Mouse (Mus musculus) embryonic facial prominence, embryonic 13.5 days (tissue): Measurements from ENCODE around the gene Frs3. TPM values are rescaled to one million over a fixed set of nuclear protein-coding genes. Genes with fewer than 3 reads are reported as not detected.

ENCODE experiments used
- ATAC-seq: fragments of 200-750 bp; cut with Nextera tagmentation; 2 replicates; pipeline ENCODE4 v1.8.0; 2017; ENCODE audit warnings: low read depth; ENCODE audit not compliant: insufficient number of reproducible peaks, insufficient read depth, low FRiP score, low TSS enrichment
- H3K27ac ChIP-seq: fragments of 300-500 bp; sonication (generic); 2 replicates; pipeline ENCODE4 v1.5.1; 2015; ENCODE audit warnings: moderate library complexity, mild to moderate bottlenecking, inconsistent platforms
- H3K27me3 ChIP-seq: fragments of 300-500 bp; sonication (generic); 2 replicates; pipeline ENCODE4 v1.6.1; 2015; ENCODE audit warnings: mild to moderate bottlenecking, inconsistent platforms
- H3K36me3 ChIP-seq: fragments of 300-500 bp; sonication (generic); 2 replicates; pipeline ENCODE4 v1.6.1; 2015; ENCODE audit warnings: mild to moderate bottlenecking, inconsistent platforms
- H3K4me1 ChIP-seq: fragments of 300-500 bp; sonication (generic); 2 replicates; pipeline ENCODE4 v1.6.1; 2015; ENCODE audit warnings: inconsistent platforms
- H3K4me2 ChIP-seq: fragments of 300-500 bp; sonication (generic); 2 replicates; pipeline ENCODE4 v1.6.1; 2015; ENCODE audit warnings: moderate library complexity, mild to moderate bottlenecking, inconsistent platforms
- H3K4me3 ChIP-seq: fragments of 300-500 bp; sonication (generic); 2 replicates; pipeline ENCODE4 v1.5.1; 2015; ENCODE audit warnings: mild to moderate bottlenecking, inconsistent platforms
- H3K9ac ChIP-seq: fragments of 300-500 bp; sonication (generic); 2 replicates; pipeline ENCODE4 v1.6.1; 2015; ENCODE audit warnings: mild to moderate bottlenecking, inconsistent platforms
- H3K9me3 ChIP-seq: fragments of 300-500 bp; sonication (generic); 2 replicates; pipeline ENCODE4 v1.6.1; 2016; ENCODE audit warnings: inconsistent platforms
- WGBS: fragments of 180-500 bp; shearing (Covaris S2); methylation state at CpG from one replicate; pipeline ENCODE4 v1.1.7; 2015; ENCODE audit warnings: mixed read lengths; 5-methylcytosine and 5-hydroxymethylcytosine counted together
- polyA plus RNA-seq: library from polyadenylated mRNA; unstranded; fragments of >200 nt; fragmentation: Nextera tagmentation; extraction: Ambion mirVana; gene quantifications from 2 replicates; pipeline ENCODE4 v1.2.1, GENCODE M21; 2015

Frs3 gene
- polyA plus RNA-seq, 1 experiment from 2014 or later: 7.5 TPM

DNA sequence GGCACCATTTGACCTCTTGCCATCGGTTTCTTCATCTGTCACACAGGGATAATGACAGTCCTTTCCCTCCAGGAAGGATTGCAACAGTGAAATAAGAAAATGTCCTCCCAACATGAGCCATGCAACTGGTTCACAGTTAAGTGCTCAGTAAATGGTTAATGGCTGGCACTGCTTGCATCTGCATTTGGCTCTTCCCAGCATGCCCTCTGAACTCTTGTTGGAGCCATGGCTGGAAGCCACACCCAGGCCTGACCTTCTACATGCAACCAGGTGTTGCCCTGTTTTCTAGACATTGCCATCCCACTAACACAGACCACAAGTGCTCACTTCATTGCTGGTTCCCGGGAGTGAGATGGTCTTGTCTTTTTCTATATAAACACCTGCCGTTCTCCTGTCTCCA, 19.1 kb downstream of the Frs3 start:
- H3K4me2 ChIP-seq: no peak overlapping the region
- H3K4me3 ChIP-seq: no peak overlapping the region
- ATAC-seq: no peak
- peaks cover 5% of the 10 kb centered on the region; the same call in 1 of the 2 replicates for H3K27me3 ChIP-seq
- no peaks in the 10 kb centered on the region for H3K9me3 ChIP-seq
- 79% methylated on average over 3 of the region's 3 CpGs for WGBS
- no peak overlapping the region for H3K27ac ChIP-seq
- H3K4me1 ChIP-seq: 0 out of 2 replicates have a peak, but pooled peaks cover under 1% of the 10 kb centered on the region
- H3K36me3 ChIP-seq: peaks cover 13% of the 10 kb centered on the region
- H3K9ac ChIP-seq: no peak overlapping the region

DNA sequence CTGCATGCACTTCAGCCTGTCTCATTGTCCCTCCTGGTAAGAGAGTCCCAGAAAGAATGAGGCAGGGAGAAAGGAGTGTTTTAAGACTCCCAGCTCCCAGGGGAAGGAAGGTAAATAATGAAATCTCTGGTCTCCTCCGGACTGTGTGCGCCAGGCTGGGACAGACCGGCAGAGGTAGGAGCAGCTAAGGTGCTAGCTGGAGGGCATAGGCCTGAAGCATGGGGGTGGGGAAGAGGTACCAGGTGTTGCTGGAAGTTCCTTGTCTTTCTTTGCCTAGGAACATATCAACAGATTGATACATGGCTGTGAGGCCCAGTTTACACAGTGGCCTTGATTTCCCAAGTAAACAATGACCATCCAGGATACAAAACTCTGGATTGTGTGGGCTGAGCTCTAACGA, 20.1 kb downstream of the Frs3 start:
- WGBS: 79% methylated on average over 4 of the region's 4 CpGs
- Histone ChIP-seq H3K9ac (no peak overlapping the region), H3K9me3 (no peaks in the 10 kb centered on the region), H3K27me3 (no peaks in the 10 kb centered on the region), H3K36me3 (0 out of 2 replicates have a peak, but pooled peaks cover 4% of the 10 kb centered on the region), H3K4me2 (no peak overlapping the region), H3K4me1 (no peaks in the 10 kb centered on the region), H3K4me3 (no peak overlapping the region), H3K27ac (no peak overlapping the region)
- no peak for ATAC-seq

DNA sequence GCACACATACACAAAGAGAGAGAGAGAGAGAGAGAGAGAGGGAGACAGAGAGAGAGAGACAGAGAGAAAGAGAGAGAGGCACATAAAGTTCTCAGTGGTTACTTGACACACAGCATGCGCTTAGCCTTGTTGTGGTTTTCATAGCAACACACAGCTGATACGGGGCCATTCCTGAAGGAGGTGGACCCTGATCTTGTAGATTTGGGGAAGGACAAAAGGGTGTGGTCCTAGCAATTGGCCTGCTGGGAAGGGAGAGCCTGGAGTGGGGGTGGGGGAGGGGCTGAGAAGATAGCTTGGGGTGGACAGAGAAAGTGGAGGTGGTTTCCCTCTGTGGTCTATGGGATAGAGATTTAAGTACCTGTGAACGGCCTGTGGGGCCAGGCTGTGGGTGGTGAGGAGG, 21.2 kb downstream of the Frs3 start:
- no peak overlapping the region for H3K27ac ChIP-seq
- H3K27me3 ChIP-seq: no peaks in the 10 kb centered on the region
- no peak overlapping the region for H3K4me3 ChIP-seq
- no peak overlapping the region for H3K4me2 ChIP-seq
- no peak for ATAC-seq
- H3K9ac ChIP-seq: no peak overlapping the region
- no peaks in the 10 kb centered on the region for H3K9me3 ChIP-seq
- 76% methylated on average over 3 of the region's 3 CpGs for WGBS
- H3K4me1 ChIP-seq: no peaks in the 10 kb centered on the region
- H3K36me3 ChIP-seq: no peaks in the 10 kb centered on the region

DNA sequence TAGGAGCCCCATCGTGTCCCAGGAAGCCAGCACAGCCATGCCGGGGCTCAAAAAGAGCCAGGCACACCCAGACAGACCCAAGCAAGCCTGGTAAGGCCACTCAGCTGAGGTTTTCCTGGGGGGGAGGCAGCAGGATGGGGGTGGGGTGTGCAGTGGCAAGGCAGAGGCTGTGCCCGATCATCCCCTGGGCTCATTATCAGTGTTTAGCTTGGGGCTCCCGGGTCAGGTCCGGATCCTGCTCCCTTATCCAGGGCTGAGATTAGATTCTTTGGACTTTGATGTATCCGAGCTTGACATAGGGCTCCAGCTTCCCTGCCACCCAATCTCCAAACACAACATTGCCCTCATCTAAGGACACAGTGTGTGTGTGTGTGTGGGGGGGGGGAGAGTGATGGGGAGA, 23.1 kb downstream of the Frs3 start:
- Histone ChIP-seq H3K4me2 (no peak overlapping the region), H3K4me3 (no peak overlapping the region), H3K27me3 (no peaks in the 10 kb centered on the region), H3K27ac (no peak overlapping the region), H3K4me1 (no peaks in the 10 kb centered on the region), H3K9me3 (no peaks in the 10 kb centered on the region), H3K9ac (no peak overlapping the region), H3K36me3 (no peaks in the 10 kb centered on the region)
- WGBS: 54% methylated on average over 6 of the region's 6 CpGs
- ATAC-seq: no peak

DNA sequence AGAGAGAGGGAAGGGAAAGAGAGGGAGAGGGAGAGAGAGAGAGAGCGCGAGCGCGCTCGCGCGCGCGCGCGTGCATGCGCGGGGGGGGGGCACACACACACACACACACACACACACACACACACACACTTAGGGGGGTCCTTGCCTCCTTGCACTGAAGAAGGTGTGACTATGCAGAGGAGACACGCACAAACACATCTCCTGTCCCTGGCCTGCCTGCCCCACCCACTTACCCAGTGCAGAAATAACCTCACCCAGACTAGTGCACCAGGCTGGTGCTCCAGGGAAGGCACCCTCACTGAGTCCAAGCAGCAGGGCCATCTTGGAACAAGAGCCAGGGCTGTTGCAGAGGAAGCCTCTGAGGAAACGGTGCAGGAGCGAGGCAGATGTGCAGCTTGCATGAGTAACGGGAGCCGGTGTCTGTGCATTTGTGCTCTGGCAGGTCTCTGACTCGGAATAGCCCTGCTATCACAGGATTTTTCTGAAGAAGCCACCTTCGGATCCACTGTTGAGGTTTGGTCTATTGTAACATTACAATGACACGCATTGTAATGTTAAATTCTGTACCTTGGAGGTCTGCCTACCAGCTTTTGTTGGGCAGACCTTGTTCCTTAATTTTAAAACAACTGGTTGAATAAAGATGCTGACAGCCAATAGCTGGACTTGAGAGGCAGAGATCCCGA, 24.2 kb downstream of the Frs3 start:
- Histone ChIP-seq H3K36me3 (no peaks in the 10 kb centered on the region), H3K27me3 (no peaks in the 10 kb centered on the region), H3K9ac (no peak overlapping the region), H3K27ac (no peak overlapping the region), H3K4me3 (no peak overlapping the region), H3K4me1 (no peaks in the 10 kb centered on the region), H3K9me3 (no peaks in the 10 kb centered on the region), H3K4me2 (peak overlapping the region; percentile 3; the same call in 1 of the 2 replicates)
- WGBS: 44% methylated on average over 11 of the region's 22 CpGs
- no peak for ATAC-seq

DNA sequence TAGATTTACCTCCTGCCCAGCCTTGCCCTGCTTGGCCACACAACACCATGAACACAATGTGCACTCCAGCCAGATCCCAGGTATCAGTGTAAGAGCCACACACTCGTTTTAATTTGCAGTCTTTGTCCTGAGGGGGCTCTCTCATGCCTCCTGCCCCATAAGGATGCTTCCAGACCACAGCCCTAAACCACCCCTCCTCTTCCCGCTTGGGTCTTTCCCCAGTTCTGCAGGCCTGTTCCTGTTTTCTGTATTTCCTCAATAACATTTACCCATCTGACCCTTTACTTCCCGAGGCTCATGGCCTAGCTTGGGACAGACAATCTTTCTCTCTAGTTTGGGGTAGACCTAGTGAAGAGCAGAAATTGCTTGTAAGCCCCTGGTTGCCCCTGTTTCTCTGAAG, 26.2 kb downstream of the Frs3 start:
- Histone ChIP-seq H3K4me3 (no peak overlapping the region), H3K27me3 (no peaks in the 10 kb centered on the region), H3K36me3 (no peaks in the 10 kb centered on the region), H3K9me3 (no peaks in the 10 kb centered on the region), H3K27ac (no peak overlapping the region), H3K4me1 (no peaks in the 10 kb centered on the region), H3K4me2 (no peak overlapping the region), H3K9ac (no peak overlapping the region; the same call in 1 of the 2 replicates)
- WGBS: 43% methylated on average over 3 of the region's 3 CpGs
- ATAC-seq: no peak

DNA sequence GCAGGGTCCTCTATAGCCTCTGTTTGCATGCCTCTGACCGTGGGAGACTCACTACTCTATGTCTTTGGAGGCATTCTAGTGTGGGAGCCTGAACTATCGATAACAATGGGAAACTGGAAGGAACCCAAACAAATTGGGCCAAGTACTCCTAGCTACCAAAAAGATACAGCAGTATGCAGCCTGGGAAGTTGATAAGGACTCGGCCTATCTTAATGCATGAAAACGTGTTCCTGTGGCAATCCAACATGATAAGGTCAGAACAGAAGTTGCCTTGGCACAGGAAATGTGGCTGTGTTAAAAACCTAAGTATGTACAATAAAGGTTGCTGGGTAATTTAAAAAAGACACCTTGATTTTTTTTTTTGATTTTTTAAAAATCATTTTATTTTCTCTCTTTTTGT, 32.4 kb downstream of the Frs3 start:
- no peaks in the 10 kb centered on the region for H3K9me3 ChIP-seq
- H3K27ac ChIP-seq: no peak overlapping the region
- WGBS: 89% methylated on average over 4 of the region's 4 CpGs
- no peak for ATAC-seq
- H3K9ac ChIP-seq: no peak overlapping the region
- H3K36me3 ChIP-seq: no peaks in the 10 kb centered on the region
- no peaks in the 10 kb centered on the region for H3K4me1 ChIP-seq
- no peaks in the 10 kb centered on the region for H3K27me3 ChIP-seq
- H3K4me3 ChIP-seq: no peak overlapping the region
- H3K4me2 ChIP-seq: no peak overlapping the region

DNA sequence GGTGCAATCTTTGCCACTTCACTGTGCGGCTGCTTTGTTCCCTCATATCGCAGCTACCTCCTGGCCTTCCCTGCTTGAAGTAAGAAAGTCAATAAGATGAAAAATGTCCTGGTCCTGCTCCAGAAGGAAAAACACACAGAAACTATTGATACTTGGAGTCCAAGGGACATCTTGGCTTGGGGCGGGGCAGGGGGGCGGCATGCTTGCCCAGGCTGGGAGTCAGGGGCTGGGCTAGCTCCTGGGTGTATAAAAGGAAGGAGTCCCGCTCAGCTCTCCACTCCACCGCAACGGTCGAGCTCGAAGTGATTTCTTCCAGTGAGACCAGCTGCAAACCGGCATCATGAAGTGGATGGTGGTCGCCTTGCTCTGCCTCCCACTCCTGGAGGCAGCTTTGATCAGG, 37.7 kb downstream of the Frs3 start, which contains the start of gene Pgc:
Gene Pgc (plus strand): TSS at position 277 of the 400 bp plus-strand sequence.
- no peak for ATAC-seq
- no peaks in the 10 kb centered on the region for H3K9me3 ChIP-seq
- no peaks in the 10 kb centered on the region for H3K4me1 ChIP-seq
- no peak within 1 kb of the TSS for H3K9ac ChIP-seq
- H3K27ac ChIP-seq: no peak within 1 kb of the TSS
- no peak within 1 kb of the TSS for H3K4me2 ChIP-seq
- no peaks in the 10 kb centered on the region; the same call in 1 of the 2 replicates for H3K27me3 ChIP-seq
- H3K36me3 ChIP-seq: no peaks in the 10 kb centered on the region
- WGBS: 82% methylated on average over 11 of the region's 11 CpGs
- H3K4me3 ChIP-seq: no peak within 1 kb of the TSS

DNA sequence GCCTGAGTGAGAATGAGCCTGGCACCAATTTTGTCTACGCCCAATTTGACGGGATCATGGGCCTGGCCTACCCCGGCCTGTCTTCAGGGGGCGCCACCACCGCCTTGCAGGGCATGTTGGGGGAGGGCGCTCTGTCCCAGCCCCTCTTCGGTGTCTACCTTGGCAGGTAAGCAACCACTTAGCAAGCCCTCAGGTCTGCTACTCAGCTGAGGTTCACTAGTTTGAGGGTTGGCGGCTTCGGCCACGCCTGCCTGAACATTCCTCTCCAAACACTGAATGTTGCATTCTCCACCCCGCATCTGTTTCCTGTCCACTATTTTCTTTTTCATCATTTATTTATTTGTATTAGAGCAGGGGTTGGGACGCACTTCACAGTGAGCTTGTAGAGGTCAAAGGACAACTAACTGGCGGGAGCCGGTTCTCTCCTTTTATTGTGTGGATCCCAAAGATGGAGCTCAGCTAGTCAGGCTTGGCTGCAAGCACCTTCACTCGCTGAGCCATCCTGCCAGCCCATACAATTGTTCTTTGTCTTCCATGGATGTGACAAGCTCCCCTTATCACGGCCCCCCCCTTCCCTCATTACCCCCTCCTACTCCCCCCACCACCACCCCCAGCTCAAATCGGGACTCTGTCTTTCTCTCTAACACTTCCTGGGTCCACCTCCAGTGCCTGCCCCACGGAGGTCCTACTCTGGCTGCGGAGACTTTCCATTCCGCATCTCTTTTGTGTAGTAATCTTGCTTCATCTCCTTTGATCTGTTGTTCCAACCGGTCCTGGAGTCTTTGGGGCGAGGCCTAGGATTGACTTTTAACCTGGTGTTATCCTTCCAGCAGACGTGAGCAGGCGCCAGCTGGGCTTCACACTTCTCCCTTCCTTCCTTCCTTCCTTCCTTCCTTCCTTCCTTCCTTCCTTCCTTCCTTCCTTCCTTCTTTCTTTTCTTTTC, 42.1 kb downstream of the Frs3 start:
- Histone ChIP-seq H3K27ac (no peak overlapping the region), H3K27me3 (no peaks in the 10 kb centered on the region; the same call in 1 of the 2 replicates), H3K9ac (no peak overlapping the region), H3K9me3 (no peaks in the 10 kb centered on the region), H3K36me3 (no peaks in the 10 kb centered on the region), H3K4me1 (no peaks in the 10 kb centered on the region), H3K4me3 (no peak overlapping the region), H3K4me2 (no peak overlapping the region)
- no peak for ATAC-seq
- 55% methylated on average over 24 of the region's 24 CpGs for WGBS

DNA sequence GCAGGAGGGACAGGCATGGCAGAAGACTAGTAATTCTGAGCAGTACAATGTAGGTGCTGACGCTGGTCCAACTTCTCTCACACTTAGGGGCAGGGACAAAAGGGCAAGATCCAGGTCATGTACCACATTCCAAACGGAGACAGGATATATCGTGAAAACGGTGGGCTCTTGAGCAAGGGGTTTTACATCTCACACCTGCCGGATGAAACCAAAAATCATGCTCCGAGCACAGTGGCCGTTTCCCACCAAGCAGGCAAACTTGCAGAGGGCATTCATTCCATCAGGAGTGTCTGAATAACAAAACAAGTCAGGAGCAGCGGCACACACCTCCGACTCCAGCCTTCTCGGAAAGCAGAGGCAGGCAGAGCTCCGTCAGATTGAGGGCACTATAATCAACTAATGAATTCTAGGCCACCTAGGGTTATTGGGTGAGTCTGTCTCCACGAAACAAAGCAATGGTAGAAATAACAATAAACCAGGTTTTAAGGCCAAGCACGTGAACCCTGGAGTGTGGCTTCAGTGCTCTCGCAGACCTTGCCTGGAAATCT, 46.8 kb downstream of the Frs3 start:
- WGBS: 71% methylated on average over 14 of the region's 14 CpGs
- peaks cover 17% of the 10 kb centered on the region for H3K4me1 ChIP-seq
- H3K9me3 ChIP-seq: no peaks in the 10 kb centered on the region
- no peak for ATAC-seq
- H3K27ac ChIP-seq: no peak overlapping the region
- no peak overlapping the region for H3K4me3 ChIP-seq
- peaks cover 21% of the 10 kb centered on the region for H3K27me3 ChIP-seq
- H3K4me2 ChIP-seq: no peak overlapping the region
- no peak overlapping the region for H3K9ac ChIP-seq
- H3K36me3 ChIP-seq: no peaks in the 10 kb centered on the region

DNA sequence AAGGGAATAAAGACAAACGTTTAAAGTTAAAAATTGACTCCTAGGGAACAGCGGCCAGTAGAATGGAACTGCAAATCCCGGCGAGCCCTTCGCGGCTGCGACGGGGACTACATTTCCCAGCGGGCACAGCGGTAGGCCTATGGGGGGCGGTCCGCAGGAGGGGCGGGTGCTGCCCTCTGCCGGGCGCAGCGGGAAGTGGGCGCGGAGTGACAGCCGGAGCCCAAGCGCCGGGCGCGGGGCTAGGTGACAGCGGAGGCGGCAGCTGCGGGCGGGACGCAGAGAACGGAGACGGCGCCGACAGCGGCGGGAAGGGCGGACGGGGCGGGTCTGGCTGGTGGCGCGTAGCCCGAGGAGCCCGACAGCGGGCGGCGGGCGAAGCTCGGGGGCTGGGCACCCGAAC, 48.0 kb downstream of the Frs3 start, which contains the start of gene Tfeb:
Gene Tfeb (plus strand): TSS at position 175 of the 400 bp plus-strand sequence.
- under 1% methylated on average over 47 of the region's 47 CpGs for WGBS
- H3K9me3 ChIP-seq: no peaks in the 10 kb centered on the region
- peak within 1 kb of the TSS; percentile 69 for H3K27ac ChIP-seq
- peak within 1 kb of the TSS; percentile 77 for H3K9ac ChIP-seq
- peak; percentile 73 for ATAC-seq
- no peaks in the 10 kb centered on the region for H3K36me3 ChIP-seq
- peak within 1 kb of the TSS; percentile 73 for H3K4me3 ChIP-seq
- peaks cover 21% of the 10 kb centered on the region for H3K27me3 ChIP-seq
- peak within 1 kb of the TSS; percentile 98 for H3K4me2 ChIP-seq
- peaks cover 17% of the 10 kb centered on the region for H3K4me1 ChIP-seq
